Mouse (Mus musculus): ENCODE data around the gene Flt4.
A peak's percentile ranks its signal among the peaks of the same experiment; 100 is the strongest.
"Not testable (repeated sequence)": the region's sequence is repeated elsewhere in the genome, so short reads cannot be mapped to it uniquely, and the experiment has no call there.

Gene Flt4

DNA sequence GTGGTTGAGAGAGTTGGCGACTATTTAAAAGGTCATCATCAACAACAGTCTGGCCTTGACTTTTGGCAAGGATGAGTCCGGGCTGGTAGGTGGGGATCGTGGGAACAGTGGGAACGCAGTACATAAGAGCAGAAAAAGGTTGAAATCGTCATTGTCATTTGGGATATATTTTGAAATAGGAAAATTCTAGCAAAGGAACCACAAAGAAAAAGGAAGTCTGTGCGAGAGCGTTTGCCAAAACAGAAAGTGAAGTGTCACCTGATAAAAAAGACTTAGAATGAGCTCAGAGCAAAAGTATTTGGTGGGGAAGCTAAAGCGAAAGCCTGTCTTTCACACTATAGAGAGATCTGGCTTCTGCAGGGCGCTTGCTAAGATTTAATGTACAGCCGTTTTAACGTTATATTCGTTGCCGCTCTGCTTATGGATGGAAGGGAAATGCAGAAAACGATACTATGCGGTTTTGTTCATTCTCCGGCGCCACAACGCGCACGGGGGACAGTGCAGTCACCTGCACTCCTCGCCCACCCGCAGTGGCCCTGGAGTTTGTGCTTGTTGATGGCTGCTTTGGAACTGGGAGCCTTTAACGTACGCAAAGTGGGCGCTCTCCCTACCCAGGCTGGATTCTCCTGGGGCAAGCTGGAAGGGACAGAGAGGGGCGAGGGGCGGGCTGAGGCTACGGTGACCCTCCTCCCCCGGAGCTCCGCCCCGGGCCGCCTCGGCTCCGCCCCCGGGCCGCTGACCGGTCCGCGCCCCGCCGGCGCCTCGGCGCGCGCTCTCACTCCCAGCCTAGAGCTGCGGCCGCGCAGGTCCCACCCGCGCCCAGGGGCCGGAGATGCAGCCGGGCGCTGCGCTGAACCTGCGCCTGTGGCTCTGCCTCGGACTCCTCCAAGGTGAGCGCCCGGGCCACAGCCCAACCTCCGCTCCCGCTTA is at the start of gene Flt4:
TSS of gene Flt4 (plus strand) at position 326 of the 930 bp plus-strand sequence.
- DNase-seq = not testable (repeated sequence)

DNA sequence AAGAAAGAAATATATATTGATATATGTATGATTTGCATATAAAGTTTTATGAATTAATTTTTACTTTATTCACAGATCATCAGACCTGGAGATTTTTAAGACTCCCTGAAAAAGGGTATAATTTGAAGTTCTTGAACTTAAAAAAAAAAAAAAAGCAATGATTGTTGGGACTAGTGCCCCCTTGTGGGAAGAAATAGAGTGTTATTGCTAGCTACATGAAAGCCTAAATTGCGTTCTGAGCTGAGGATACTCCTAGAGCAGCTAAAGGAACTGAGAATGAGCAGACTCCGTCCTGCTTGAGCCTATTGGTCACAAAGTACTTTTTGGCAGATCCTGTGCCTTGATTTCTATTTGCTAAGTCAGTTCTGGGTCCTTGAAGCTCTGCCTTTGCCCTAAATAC is 34.0 kb upstream of the Flt4 start:
- DNase-seq = not testable (repeated sequence)

DNA sequence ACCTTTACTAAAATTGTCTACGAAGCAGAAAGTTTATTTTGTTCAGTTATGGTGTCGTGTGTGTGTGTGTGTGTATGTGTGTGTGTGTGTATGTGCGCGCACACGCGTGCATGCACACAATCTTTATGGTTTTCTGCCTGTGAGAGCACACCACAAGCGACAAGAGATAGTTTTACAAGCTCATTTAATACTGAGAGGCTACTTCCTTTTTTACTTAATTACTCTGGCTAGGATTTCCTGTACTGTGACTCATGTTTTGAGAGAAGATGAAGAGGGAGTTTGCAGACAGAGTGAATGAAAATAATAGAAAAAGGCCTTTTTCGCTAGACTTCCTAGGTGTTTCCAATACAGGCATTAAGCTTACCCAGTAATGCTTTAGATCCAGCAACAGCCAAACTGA is 28.6 kb upstream of the Flt4 start:
- DNase-seq = not testable (repeated sequence)

DNA sequence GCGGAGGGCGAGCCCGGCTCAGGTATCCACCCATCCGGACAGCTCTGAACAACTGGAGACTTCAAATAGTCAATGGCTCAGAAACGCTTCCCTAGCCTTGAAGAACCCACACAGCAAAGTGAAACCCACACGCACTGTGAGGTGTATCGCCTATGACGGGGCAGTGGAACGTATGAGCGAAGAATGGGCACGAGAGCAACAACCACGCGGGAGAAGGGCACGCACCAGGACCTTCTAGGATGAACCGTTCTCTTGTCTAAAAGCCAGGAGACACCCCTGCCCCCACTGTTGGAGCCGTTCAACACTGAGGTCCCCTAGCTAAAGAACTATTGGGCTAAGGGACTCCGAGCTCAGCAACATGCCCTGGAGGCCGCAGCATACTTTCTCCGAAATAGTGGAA is 18.9 kb upstream of the Flt4 start:
- DNase-seq = no peak

DNA sequence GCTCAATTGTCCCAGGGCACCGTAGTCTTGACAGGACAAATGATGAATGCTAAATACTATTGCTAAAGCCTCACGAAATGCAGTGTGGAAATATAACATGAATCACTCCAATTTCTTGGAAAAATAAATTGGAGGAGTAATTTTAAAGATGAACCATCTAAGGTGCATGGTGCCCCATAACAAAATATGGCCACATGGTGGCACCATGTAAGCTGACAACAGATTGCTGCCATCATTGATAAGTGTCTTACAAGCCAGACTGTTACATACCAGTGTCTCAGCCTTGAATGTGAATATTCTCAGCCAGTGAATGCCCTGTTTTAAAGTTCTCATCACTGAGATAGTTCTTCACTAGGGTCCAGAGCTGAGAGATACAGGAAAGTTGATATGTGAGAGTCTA is 11.9 kb upstream of the Flt4 start:
- not testable (repeated sequence) for DNase-seq

DNA sequence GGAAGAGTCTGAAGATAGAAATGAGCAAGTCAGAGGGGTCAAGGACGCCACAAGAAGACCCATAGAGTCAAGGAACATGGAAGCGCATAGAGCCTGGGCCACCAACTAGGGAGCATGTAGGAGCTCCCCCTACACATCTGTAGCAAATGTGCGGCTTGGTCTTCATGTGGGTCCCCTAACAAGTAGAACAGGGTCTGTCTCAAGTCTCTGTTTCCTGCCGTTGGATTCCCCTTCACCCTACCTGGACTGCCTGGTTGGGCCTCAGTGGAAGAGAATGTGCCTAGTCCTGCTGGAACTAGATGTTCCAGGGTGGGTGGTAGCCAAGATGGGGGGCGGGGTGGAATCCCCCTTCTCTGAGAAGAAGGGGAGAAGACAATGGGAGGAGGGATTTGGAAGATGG is 757 bp upstream of the Flt4 start:
- DNase-seq = not testable (repeated sequence)

DNA sequence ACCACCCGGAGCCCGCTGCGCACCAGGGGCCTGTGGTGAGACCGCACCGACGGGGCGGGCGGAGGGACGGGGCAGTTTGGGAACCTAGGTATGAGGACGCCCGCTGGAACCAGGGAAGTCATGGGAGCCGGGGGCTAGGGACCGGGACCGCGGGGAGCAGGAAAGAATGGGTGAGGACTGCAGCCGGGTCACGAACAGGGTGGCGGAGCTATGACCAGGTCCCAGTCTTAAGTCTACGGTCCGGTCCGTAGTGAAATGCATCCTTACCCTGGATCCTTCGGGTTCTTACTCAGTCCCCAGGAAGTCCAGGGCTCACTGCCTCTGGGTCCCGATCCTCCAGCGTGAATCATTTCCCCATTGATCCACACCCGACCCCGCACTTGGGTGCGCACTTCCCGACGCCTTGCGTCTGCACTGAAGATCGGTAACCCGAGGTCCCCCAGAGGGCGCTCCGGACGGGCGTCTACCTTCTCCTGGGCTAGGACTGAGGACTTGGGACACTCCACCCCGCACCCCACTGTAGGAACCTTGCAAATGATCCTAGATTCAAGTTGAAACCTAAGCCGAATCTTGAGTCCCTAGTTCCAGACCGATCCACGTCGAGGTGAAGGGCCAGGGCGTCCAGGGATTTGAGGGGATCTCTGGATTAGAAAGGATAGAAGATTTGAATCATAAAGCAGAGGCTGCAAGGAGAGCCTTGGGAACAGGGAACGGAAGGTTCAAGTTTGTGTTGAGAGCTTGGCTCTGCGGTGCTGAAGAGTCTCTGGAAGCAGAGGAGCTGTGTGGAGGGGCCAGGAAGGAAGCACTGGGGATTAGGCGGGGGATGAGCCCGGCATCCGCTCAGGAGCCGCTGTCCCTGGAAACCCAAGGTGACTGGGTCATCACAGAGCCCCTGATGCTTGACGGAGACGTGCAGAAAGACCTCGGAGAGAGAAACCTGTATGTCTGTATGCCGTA is 1.1 kb downstream of the Flt4 start:
- not testable (repeated sequence) for DNase-seq

DNA sequence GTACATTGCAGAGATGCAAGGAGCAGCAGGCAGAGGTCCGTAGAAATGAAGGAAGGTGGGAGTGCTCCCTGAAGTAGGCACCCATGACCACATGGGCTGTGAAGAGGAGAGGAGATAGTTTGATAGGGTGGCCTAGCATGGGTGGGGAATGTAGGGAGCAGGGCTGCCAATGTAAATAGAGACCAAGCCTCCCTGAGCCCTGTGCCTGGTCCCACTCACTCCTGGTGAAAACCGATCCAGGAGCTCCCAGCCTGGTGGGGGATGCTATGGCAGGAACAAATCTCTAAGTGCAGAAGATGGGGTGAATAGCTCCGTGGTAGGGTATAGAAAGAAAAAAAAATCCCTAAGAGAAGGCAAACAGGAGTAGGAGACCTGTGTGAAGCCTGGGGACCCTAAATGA is 2.3 kb downstream of the Flt4 start:
- not testable (repeated sequence) for DNase-seq

DNA sequence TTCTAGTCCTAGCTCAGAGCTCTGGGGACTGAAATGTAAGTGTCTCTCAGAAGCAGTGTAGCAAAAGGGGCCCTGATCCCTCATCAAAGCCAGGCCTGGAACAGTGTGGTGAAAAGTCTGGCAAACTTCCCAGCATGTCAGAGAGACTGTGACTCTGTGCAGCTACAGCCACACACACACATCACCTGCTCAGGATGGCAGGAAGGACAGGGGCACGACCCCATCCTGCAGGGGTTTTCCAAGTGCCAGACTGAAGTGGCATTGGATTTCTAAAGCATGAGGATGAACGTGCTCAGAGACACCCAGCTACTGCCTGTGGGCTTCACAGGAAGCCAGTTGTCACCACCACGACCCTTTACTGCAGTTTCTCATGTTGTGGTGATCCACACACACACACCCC is 3.1 kb downstream of the Flt4 start:
- no peak for DNase-seq

DNA sequence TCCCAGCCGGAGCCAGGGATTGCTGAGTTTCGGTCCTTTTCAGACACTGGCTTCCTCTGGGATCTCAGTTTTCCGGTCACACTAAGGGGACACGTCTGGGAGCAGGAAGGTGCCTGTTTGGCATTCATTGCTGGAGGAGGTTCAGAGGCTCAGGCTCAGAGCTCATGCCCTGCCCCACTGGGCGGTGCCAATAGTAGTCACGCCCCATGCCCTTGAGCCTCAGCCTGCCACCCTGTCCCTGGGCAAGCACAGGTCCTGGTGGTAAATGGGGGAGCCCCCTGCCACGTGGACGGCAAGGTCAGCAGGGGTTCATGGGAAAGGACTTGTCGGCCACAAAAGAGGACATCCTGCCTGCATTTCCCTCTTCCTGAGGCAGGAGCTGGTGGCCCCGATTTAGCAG is 4.3 kb downstream of the Flt4 start:
- peak; percentile 64 for DNase-seq

DNA sequence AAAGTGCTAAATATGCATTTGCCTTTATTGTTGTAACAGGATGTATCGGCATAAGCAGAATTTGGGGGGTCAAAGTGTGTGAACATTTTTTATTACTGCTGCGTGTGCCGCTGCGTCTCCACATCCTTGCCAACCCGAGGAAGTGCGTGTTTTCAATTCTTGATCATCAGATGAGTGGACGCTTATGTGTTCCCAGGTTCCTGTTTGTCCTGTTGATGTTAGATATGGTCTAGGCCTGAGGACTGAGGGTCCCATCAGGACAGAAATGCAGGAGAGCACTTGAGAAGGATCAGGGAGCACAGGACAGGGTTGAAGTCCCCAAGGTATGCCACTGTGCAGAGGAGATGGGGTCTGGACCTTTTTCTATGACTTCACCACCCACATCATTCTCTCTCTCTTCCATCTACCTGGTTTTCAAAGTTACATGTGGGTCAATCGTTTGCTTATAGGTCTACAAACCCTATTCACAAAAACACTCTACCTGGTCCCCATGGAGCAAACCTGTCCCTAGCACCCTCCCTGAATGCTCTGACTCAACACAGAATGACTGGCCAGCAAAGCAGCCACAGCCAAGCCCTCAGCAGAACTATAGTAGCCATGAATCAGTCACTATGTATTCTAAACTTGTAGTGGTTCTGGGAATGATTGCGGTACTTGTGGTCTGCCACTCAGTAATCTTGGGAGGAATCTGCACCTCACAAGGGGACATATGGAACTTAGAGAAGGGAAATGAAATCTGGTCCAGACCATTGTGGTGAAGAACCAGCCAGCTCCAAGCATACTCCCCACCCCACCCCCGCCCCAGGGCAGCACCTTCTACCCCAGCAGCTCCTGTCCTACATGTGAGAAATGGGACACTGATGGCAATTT is 7.0 kb downstream of the Flt4 start:
- no peak for DNase-seq

DNA sequence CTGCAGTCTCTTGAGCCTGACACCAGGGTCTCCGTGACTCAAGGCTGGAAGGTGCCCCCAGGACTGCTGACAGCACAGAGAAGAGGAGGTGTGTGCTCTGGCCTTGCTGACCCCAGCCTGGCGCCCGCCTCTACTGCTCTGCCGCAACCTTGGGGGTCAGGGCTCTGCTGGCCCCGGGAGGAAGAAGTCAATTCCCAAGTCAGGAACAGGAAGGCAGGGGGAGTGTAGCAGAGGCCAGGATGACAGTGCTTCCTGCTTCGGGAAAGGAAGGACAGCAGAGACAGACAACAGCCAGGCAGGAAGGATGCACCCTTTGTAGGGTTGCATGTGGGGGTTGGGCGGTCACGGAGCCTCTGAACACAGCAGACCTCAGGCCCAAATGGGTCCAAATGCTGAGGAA is 9.4 kb downstream of the Flt4 start:
- DNase-seq = no peak

DNA sequence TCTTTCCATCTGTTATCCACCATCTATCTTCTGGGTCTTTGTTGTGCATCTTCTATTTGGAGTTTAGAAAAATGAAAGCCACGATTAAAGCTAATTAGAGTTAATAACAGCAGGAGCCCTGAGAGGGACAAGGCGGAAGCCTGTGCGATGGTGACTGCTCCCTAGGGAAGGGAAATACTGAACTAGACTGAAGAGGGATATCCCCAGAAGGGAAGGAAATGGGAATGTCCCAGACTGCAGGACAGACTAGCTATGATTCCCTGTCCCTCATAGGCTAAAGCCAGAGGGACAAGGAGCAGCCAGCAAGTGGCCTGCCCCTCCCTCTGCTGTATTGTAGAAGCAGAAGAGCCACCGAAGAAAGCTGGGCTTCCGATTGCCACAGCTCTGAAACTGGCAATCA is 12.9 kb downstream of the Flt4 start:
- no peak for DNase-seq

DNA sequence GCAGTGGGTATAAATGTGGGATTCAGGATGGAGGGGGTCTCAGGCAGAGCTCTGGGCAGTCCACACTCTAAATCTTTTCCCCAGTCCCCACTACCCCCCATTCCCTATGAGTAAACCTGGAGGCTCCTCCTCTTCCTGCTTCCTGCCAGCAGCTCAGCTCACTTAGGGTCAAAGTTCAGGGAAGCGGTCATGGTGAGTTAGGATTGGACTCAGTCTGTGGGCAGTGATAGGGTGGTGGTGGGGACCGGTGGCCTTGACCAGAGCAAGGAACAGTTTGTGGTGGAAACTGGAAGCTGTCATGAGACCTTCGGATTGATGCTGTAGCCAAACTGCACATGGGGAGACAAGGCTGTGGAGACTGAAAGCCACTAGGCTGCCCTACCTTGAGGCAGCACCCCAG is 15.1 kb downstream of the Flt4 start:
- DNase-seq = no peak

DNA sequence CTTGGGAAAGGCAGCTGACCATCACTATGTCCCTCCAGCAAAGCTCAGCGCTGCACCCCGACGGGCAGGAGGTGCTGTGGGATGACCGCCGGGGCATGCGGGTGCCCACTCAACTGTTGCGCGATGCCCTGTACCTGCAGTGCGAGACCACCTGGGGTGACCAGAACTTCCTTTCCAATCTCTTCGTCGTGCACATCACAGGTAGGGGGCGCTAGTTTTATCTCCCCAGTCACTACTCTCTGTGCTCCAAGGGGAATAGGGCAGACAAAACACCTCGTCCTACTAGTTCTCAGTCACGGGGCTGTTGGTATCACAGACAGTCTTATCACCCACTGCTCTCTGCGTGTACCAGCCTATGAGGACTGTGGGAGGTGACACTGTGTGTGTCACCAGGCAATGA is 16.8 kb downstream of the Flt4 start:
- DNase-seq = no peak

DNA sequence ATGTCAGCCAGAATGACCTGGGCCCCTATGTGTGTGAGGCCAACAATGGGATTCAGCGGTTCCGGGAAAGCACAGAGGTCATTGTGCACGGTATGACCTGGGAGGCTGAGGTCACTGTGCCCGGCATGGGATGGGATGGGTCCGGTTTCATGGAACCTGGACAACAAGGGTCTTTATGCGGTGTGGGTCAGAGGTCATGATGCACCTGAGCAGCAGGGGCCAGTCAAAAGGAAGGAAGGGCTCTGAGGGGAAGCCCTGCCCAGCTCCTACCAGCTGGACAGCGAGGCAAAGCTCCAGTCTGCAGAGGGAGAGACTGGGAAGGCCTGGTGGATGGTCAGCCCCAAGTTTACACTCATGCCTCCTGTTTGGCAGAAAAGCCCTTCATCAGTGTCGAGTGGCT is 17.7 kb downstream of the Flt4 start:
- no peak for DNase-seq

DNA sequence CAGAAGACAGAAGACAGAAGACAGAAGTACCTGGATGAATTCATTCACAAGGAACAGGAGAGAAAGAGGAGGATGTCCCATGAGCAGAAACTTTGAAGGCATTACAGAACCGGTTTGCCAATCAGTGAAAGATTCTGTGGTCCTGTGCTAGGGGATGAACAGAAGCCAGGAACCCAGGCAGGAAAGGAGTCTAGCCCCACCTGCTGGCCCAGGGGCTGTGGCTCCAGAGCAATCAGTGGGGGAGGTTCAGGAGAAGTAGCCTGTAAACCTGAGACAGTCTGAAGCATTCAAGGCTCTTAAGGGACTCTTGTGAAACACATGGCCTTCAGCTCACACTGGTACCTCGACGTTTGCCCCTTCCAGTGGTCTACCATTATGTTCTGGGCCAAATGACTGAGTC is 22.1 kb downstream of the Flt4 start:
- DNase-seq = no peak

DNA sequence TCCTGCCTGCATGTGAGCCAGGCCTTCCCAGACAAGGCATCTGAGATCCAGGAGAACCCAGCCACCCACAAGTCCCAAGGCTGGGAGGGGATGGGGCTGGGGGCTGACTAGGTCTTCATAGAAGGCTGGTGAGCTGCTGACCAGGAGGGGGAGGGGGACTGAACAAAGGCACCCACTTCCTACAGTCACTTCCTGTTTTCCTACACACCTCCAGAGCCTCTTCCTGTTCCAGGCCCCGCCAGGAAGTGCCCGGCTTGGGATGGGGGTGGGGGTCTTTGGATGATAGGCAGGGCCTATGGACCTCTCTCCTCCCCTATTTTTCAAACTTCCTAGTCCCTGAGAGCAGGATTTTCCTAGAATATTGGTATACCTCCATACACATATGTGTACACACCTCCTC is 23.2 kb downstream of the Flt4 start:
- DNase-seq = no peak

DNA sequence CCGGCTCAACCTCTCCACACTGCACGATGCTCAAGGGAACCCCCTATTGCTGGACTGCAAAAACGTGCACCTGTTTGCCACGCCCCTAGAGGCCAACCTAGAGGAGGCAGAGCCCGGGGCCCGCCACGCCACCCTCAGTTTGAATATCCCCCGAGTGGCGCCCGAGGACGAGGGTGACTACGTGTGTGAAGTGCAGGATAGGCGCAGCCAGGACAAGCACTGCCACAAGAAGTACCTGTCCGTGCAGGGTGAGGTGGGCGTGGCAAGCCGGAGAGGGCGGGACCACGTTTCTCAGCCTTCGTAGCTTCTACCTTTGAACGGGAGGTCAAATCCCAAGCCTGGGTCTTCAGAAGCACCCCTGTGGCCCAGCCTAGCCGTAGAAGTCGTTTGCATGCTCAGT is 25.0 kb downstream of the Flt4 start:
- DNase-seq = no peak

DNA sequence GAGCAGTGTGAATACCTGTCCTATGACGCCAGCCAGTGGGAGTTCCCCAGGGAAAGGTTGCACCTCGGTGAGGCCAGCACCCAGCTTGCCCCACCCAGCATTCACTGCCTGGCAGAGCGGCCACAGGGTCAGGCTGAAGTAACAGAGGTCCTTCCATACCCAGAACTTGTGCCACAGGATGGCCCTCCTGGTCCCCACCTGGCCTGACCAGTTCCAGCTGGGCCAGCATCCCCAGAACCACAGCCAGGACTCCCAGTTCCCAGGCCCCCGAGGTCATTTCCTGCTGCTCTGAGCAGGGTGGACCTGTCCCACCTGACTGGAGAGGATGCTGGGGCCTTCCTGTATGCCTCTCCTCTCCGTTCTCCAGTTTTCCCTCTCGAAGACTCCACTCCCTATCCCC is 26.6 kb downstream of the Flt4 start:
- no peak for DNase-seq

DNA sequence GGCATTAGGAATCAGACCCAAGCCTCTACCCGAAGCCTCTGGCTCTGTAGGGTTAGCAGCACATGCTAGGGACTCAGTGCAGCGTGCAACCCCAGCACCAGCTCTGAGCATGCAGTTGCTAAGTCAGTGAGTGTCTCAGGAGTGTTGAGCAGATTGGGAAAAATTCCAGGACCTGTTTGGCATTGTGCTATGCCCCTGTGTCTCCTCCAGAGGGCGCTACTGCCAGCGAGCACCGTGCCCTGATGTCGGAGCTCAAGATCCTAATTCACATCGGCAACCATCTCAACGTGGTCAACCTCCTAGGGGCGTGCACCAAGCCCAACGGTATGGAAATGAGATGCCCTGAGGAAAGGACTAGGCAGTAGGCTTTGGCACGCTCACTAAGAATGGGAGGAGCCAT is 27.4 kb downstream of the Flt4 start:
- DNase-seq = no peak

DNA sequence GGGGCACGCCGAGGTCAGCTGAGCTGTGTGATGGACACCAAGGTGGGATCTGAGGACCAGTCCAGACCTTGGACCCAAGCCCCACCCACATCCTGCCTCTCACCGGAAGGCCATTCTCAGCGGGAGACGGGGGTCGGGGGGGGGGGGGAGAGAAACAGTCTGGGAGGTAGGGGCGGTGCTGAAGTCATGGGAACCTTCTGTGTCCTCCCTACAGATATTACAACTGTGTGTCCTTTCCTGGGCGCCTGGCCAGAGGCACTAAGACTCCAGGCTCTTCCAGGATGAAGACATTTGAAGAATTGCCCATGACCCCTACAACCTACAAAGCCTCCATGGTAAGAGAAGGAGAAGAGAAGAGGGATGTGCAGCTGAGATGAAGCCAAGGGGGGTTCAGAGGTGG is 36.6 kb downstream of the Flt4 start:
- no peak for DNase-seq

Data from kidney, adult 11 months (tissue).